Comparison of ENCODE assay signal across 15 mouse cellular contexts in genomic region chr16:59459259-59459861, GRCm38 (mm10). TPM values are rescaled to one million over a fixed set of nuclear protein-coding genes. Genes with fewer than 3 reads are reported as not detected.
DNase-seq lines count a peak whose midpoint lies in the region; ATAC-seq and TF ChIP-seq lines count a peak whose summit lies in the region.
"Not testable (repeated sequence)": the region's sequence is repeated elsewhere in the genome, so short reads cannot be mapped to it uniquely, and the experiment has no call there.
"Had no signal": no experiment of that assay in that cellular context is flagged by ENCODE, and none has a peak within 500 bp of the region (broad histone marks: within the 10 kb centered on the region; RNA-seq: fewer than 3 reads in every experiment).

No protein-coding gene starts in this region.

- 40% methylated on average over 5 of the region's 5 CpGs for WGBS in liver, embryonic 14.5 days (ENCODE audit: insufficient replicate concordance)
- WGBS in stomach, embryonic 16.5 days: 74% methylated on average over 4 of the region's 5 CpGs

- peak; percentile 73 for DNase-seq in T-cell, adult 2 months (ENCODE audit: low spot score)
- peak; percentile 92 for DNase-seq in heart, adult 11 months
- peak; percentile 42 for DNase-seq in induced T-regulatory cell, adult 2 months (ENCODE audit: low read depth)
- not testable (repeated sequence) for DNase-seq in liver, embryonic 14.5 days (ENCODE audit: low read depth in 3 of 3, low spot score in 3 of 3)
- peak; percentile 42 for DNase-seq in naive thymus-derived CD4-positive, alpha-beta T cell, adult 2 months (ENCODE audit: low read depth)
- peak; percentile 30 for DNase-seq in thymus, postnatal 4 days

- not testable (repeated sequence) for H3K27me3 ChIP-seq in liver, embryonic 14.5 days (ENCODE audit: control insufficient read depth, insufficient read depth, low read length); stomach, embryonic 16.5 days (ENCODE audit: control insufficient read depth, insufficient read depth, low read length)

- not testable (repeated sequence) for H3K36me3 ChIP-seq in liver, embryonic 14.5 days (replicated peaks; ENCODE audit: control insufficient read depth, insufficient read depth, low read depth); stomach, embryonic 16.5 days (ENCODE audit: control insufficient read depth, insufficient read depth, low read length)

- not testable (repeated sequence) for H3K9ac ChIP-seq in liver, embryonic 14.5 days (replicated peaks); stomach, embryonic 16.5 days (ENCODE audit: low read length)

- not testable (repeated sequence) for H3K4me2 ChIP-seq in liver, embryonic 14.5 days (ENCODE audit: low read depth); stomach, embryonic 16.5 days (ENCODE audit: low read depth, low read length)

- H3K9me3 ChIP-seq in liver, embryonic 14.5 days (ENCODE audit: control insufficient read depth, low read length); stomach, embryonic 16.5 days (replicated peaks; ENCODE audit: control insufficient read depth, low read length): not testable (repeated sequence)

- H3K4me1 ChIP-seq in liver, embryonic 14.5 days (replicated peaks; ENCODE audit: control insufficient read depth in 2 of 2, insufficient read depth in 2 of 2, low read length in 1 of 2); stomach, embryonic 16.5 days (ENCODE audit: control insufficient read depth, insufficient read depth, low read length): not testable (repeated sequence)

- not testable (repeated sequence) for H3K4me3 ChIP-seq in liver, embryonic 14.5 days (ENCODE audit: insufficient read depth in 1 of 2, low read depth in 2 of 2, low read length in 2 of 2); stomach, embryonic 16.5 days (replicated peaks; ENCODE audit: low read length)

- not testable (repeated sequence) for TF ChIP-seq EP300 in liver, embryonic 14.5 days (IDR thresholded peaks at IDR 0.05; ENCODE audit: low read depth)

- peak; percentile 62; the same call in 1 of the 2 replicates for ATAC-seq in liver, embryonic 14.5 days (ENCODE audit: insufficient read depth)
- ATAC-seq in megakaryocyte, adult 5-6 weeks (ENCODE audit: poor library complexity, severe bottlenecking): peak; percentile 96
- ATAC-seq in stomach, embryonic 16.5 days (ENCODE audit: insufficient read depth, low FRiP score): 0 out of 2 replicates have a peak, but pooled peaks have one; percentile 21

- not testable (repeated sequence) for TF ChIP-seq CTCF in liver, embryonic 14.5 days (IDR thresholded peaks at IDR 0.05; ENCODE audit: low read depth)

- not testable (repeated sequence) for H3K27ac ChIP-seq in liver, embryonic 14.5 days; stomach, embryonic 16.5 days (ENCODE audit: low read length)

RNA-seq across cellular contexts. Expression of gene Riox2, which starts 12.2 kb away (rescaled TPM):
- polyA plus RNA-seq in liver, embryonic 14.5 days (2012; rRNA removed): 3.9 and 7.6 TPM in 2 replicates
- 15.3 and 15.8 TPM in 2 replicates for polyA plus RNA-seq in liver, embryonic 14.5 days (2014; fragmentation: Nextera tagmentation; extraction: Ambion mirVana)
- total RNA-seq in megakaryocyte, adult 5-6 weeks (2015): 25.3 and 28.4 TPM in 2 replicates
- 32.2 and 54.4 TPM in 2 replicates for total RNA-seq in megakaryocyte, adult 5-6 weeks (2017)
- polyA plus RNA-seq in stomach, embryonic 16.5 days (2015; fragmentation: Nextera tagmentation; extraction: Ambion mirVana): 38.6 and 41.5 TPM in 2 replicates

RNA-seq across cellular contexts. Expression of gene Gabrr3, which starts 52.2 kb away (rescaled TPM):
- polyA plus RNA-seq in liver, embryonic 14.5 days (2012; rRNA removed): not detected in 2 replicates
- polyA plus RNA-seq in liver, embryonic 14.5 days (2014; fragmentation: Nextera tagmentation; extraction: Ambion mirVana): not detected in 2 replicates
- total RNA-seq in megakaryocyte, adult 5-6 weeks (2015): not detected in 2 replicates
- not detected in 2 replicates for total RNA-seq in megakaryocyte, adult 5-6 weeks (2017)
- polyA plus RNA-seq in stomach, embryonic 16.5 days (2015; fragmentation: Nextera tagmentation; extraction: Ambion mirVana): not detected in 2 replicates
- total RNA-seq: adrenal gland, postnatal 36 days; gastrocnemius, adult 2 months; left cerebral cortex, postnatal 4 days had no signal
- polyA plus RNA-seq: heart, embryonic 15.5 days; Patski; stomach, embryonic 14.5 days; urinary bladder, adult 2 months had no signal

Comparison
In these comparisons a context has a peak if more than half of its experiments do, and no peak if none do; other contexts are left out.
1. ATAC-seq: peak in every context shown above with its lines; median percentile 96 in megakaryocyte, adult 5-6 weeks; 62 in liver, embryonic 14.5 days; 21 in stomach, embryonic 16.5 days.